Mouse (Mus musculus) hematopoietic multipotent progenitor cell, adult 10-12 weeks (in vitro differentiated cells): ENCODE results near the gene 4930579G24Rik. TPM values are rescaled to one million over a fixed set of nuclear protein-coding genes. Genes with fewer than 3 reads are reported as not detected.

ENCODE experiments used
- polyA plus RNA-seq: library from polyadenylated mRNA; stranded (reverse); fragments of >175 nt; gene quantifications from 2 replicates; pipeline ENCODE4 v1.2.3, GENCODE M21; 2012; ENCODE audit warnings: low replicate concordance

The 4930579G24Rik gene
- polyA plus RNA-seq, result 0.48 and 1.2 TPM in 2 replicates

DNA sequence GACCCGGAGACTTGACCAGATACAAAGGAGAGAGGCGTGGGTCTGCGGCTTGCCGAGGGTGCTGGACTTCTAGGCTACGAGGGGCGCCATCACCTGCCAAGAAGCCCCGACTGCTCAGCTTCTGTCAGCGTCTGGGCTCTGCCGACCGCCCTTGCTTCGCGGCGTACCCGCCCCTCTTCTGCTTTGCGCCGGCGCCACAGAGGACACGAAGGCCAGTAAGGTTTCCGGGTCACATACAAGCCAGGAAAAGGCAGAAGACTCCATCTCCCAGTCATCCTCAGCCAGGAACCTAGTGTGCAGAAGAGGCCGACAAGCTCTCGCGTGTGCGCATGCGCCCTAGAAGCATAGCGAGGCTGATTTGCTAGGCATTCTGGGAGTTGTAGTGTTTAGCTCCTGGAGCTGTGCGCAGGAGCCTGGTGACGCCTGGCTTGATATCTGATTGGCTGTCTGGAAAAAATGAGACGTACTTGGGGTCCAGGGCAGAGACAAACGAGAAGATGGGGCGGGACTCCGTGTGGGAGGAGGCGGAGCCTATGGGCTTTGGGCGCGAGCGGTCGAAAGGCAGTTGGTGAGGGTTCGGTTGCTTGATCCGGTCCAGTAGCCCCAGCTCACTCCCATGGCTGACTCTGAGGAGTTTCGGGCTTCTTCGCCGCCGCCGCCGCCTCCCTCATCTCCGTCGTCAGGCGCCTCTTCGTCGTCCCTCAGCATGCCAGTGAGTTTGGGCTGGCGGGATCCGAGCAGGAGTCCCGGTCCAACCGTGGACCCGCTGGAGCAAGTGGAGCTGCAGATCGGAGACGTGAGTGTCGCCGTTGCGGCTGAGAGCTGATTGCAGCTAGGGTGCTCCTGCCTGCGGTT, at the start of gene 4930579G24Rik:
4930579G24Rik (plus strand) TSS at position 519 of the 855 bp plus-strand sequence.

DNA sequence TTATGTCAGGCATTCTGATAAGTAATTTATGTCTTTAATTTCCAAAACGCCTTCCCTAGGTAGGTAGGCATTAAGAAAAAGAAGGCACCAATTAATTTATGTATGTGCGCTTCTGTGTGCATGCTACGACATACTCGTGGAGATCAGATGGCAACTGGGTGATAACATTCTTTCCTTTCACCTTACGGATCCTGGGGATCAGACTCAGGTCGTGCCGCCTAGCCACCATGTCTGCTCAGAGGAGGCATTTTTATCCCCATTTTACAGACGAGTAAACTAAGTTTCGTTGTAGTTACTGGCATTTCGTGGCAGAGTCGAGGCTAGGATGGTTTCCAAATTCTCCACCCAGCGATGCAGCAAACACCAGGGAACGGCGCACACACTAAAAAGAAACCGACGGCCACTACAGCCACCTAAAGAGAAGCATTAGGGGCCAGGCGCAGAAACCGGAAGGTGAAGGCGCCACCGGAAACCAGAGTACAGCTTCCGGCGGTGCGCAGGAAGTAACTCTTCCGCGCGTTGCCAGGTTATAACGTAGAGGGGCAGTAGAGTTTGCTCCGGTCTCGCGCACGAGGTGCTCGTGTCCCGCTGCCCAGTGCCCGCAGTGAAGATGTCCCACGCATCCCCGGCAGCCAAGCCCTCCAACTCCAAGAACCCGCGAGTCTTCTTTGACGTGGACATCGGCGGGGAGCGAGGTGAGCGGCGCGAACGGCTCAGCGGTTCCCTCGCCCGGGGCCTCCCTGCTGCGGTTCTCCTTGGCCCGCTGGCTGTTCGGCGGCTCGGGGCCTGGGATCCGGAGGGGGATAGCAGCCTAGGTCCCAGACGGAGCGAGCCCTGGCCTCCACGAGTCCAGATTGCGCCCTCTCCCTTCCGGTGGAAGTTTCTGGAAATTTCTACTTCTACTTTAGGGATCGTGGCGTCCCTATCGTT, 37.8 kb upstream of the 4930579G24Rik start, which contains the start of gene Ppid:
Ppid (plus strand) TSS at position 480 of the 930 bp plus-strand sequence.

DNA sequence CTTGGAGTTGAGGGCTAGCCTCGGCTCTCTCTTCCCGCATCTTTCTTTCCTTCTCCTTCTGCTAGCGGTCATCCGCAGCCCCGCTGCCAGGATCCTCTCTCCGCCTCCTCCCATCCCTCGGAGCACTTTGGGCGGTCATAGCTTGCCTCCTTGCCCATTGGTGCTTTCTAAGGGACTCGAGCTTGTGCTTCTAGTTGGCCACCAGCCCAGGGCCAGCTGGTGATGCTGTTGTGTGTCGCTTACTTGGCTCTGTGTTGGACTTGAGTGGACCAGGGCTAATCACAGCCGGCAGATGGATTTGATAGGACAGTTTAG, 494 bp downstream of the 4930579G24Rik start, which contains the start of gene Etfdh:
Etfdh (minus strand) TSS at position 85 of the 315 bp plus-strand sequence.

Other genes starting within 250 kb of the 4930579G24Rik start
- gene Fnip2, start 61.3 kb upstream of the 4930579G24Rik start, polyA plus RNA-seq, result 1.3 and 1.5 TPM in 2 replicates
- gene Ppid, start 37.7 kb upstream of the 4930579G24Rik start, polyA plus RNA-seq, result 1.4 and 11.5 TPM in 2 replicates
- gene Etfdh, start 421 bp downstream of the 4930579G24Rik start, polyA plus RNA-seq, result 13.3 and 18.9 TPM in 2 replicates
- gene Rxfp1, start 108.8 kb downstream of the 4930579G24Rik start, polyA plus RNA-seq, result 0.19 and 0.22 TPM in 2 replicates
- gene Tmem144, start 223.7 kb downstream of the 4930579G24Rik start, polyA plus RNA-seq, result not detected in 2 replicates